Mouse (Mus musculus) layer of hippocampus, postnatal 36 days (tissue): Measurements from ENCODE around the gene Urod. TPM values are rescaled to one million over a fixed set of nuclear protein-coding genes. Genes with fewer than 3 reads are reported as not detected.

Source experiments
- DNase-seq, 2 experiments: peaks; one replicate each; pipeline ENCODE4 v3.0.0; 2022
- total RNA-seq, 2 experiments: library from RNA; stranded (reverse); gene quantifications; 2 replicates each; pipeline ENCODE4 v1.2.3; 2021

Gene Urod
- total RNA-seq, 2 experiments from 2014 or later, result 60.1 to 71.0 TPM

- peak; percentile 42 for DNase-seq
These were observed 1.1 kb upstream of the Urod start, which contains the start of gene Hectd3 for GRCm38 (mm10) chr4:116995131-116995797. TSS of gene Hectd3 (plus strand) at chr4:116995317.

DNA sequence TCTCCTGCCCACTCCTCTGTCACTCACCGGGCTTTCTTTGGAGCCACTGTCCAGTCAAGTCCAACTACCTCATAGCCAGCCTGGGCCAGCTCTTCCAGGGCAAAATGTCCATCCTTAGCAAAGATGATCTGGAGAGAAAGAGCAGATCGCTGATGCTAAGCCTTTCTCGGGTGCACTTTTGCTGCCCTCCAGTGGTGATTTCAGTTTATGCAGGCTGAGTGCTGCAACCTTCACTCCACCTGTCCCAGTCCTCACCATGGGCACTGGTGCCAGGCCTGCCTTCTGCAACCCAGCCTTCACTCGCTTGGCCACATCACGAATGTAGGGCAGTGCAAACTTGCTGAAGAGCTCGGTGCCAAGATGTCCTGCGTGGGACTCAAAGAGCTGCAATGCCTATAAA lies 2.8 kb downstream of the Urod start:
- peak; percentile 77 to 82 for DNase-seq

GRCm38 (mm10) chr4:116989731-116990130 lies 4.5 kb downstream of the Urod start:
- DNase-seq, result no peak

DNA sequence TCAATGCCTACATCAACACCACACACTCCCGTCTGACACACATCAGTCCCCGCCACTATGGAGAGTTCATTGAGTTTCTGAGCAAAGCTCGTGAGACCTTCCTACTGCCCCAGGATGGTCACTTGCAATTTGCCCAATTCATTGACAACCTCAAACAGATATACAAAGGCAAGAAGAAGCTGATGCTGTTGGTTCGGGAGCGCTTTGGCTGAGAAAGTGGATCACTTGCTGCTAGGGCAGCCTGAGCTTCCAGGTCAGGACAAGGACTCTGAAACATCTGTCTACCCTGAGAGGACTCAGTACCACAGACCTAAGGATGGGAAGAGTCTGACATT lies 7.1 kb downstream of the Urod start:
- DNase-seq, result no peak

- peak; percentile 68 to 74 for DNase-seq
These were observed 7.7 kb downstream of the Urod start for GRCm38 (mm10) chr4:116986400-116987121.

DNA sequence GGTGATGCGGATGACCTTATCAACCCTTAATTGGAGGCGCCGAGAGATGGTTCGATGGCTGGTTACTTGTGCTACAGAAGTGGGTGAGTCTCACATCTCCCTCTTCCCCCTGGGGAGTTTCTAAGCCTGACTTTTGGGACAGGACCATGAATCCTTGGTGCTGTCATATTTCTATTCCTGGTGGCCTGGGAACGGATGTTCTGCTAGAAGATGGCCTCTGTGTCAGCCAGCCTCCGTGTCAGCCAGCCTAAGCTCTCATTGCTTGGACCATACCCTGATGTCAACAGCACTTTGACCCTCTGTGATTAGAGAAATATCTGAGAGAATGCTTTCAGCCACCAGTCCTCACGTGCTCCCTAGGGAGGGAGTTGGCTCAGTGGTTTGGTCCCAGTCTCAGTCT lies 8.5 kb downstream of the Urod start:
- no peak for DNase-seq

DNA sequence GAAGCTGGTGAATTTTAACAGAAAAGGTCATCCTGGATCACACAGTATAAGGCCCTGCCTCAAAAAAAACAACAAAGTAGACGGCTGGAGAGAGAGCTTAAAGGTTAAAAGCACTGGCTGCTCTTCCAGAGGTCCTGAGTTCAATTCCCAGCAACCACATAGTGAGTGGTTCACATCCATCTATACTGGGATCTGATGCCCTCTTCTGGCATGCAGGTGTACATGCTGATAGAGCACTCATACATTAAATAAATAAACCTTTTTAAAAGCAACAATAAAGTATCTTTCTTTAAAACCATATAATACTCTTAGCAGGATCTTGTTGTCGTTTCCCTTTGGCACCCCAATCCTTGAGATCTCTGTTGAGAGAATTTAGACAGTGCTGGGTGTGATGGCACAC lies 17.7 kb downstream of the Urod start:
- DNase-seq, result no peak

- no peak for DNase-seq
These were observed 39.3 kb downstream of the Urod start for GRCm38 (mm10) chr4:116954951-116955350.

GRCm38 (mm10) chr4:116951642-116952041 lies 42.6 kb downstream of the Urod start:
- DNase-seq, result no peak

DNA sequence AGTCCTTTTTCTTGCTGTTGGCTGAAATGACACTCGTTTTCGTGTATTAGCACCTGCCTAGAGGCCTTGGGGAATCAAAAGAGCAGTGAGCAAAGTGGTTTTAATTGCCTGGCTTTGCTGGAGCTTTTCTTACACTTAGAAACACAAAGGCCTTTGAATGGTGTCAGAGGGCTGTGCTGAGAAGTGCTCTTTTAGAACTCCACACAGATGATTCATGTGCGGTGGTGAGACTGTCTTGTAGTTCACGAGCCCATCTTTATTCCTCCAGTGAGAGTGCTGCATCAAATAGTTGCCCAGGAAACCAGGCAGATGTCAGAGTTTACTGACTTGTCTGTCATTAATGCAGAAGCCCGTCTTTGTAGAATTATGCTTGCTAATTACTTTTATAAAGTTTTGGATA lies 50.2 kb downstream of the Urod start:
- no peak for DNase-seq

DNA sequence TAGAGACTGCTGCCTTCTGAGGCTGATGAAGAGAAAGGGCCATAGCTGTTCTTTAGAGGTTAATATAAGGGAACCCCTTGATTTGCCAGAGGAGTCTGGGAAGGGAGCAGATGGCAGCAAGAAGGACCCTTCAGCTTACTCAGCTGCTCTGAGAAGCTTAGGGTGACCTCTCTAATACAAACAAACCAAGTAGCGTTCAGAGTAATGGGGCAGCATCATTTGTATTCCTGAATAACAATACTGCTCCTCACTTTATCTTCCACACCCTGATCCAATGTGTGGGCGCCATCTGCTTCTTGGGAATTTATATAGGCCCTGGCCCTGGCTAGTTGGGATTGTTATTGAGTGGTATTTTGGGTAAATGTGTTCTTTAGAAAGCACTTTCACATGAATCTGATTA lies 51.5 kb downstream of the Urod start:
- no peak for DNase-seq

Other genes starting within 250 kb of the Urod start
- gene Toe1, start 186.8 kb downstream of the Urod start, total RNA-seq, result 10 to 100 TPM; 12.7 to 14.2 TPM
- gene Mutyh, start 186.7 kb downstream of the Urod start, total RNA-seq, result 1 to 10 TPM; 3.0 to 3.7 TPM
- 1 to 10 TPM; 4.9 to 5.2 TPM for gene Hpdl, start 172.7 kb downstream of the Urod start, total RNA-seq
- 10 to 100 TPM; 17.6 to 18.5 TPM for gene Zswim5, start 117.0 kb downstream of the Urod start, total RNA-seq
- 10 to 100 TPM; 41.3 to 41.5 TPM for gene Hectd3, start 904 bp upstream of the Urod start, total RNA-seq
- 10 to 100 TPM; 18.7 to 18.9 TPM for gene Eif2b3, start 25.0 kb upstream of the Urod start, total RNA-seq
- 1 to 10 TPM; 2.3 to 3.0 TPM for gene Ptch2, start 101.7 kb upstream of the Urod start, total RNA-seq
- gene Btbd19, start 131.3 kb upstream of the Urod start, total RNA-seq, result 10 to 100 TPM; 11.6 to 13.4 TPM
- gene Tctex1d4, start 132.4 kb upstream of the Urod start, total RNA-seq, result not detected
- gene Plk3, start 139.6 kb upstream of the Urod start, total RNA-seq, result 10 to 100 TPM in 1 of 2 experiments, 1 to 10 TPM in 1; 8.0 to 10.0 TPM
- 100 to 1,000 TPM; 503 to 512 TPM for gene Rps8, start 161.8 kb upstream of the Urod start, total RNA-seq
- gene Kif2c, start 188.2 kb upstream of the Urod start, total RNA-seq, result under 1 TPM; 0.40 to 0.46 TPM